Mouse (Mus musculus) midbrain, postnatal 0 days (tissue): ENCODE data around the gene Thrap3. TPM values are rescaled to one million over a fixed set of nuclear protein-coding genes. Genes with fewer than 3 reads are reported as not detected.
"Not testable (repeated sequence)": the region's sequence is repeated elsewhere in the genome, so short reads cannot be mapped to it uniquely, and the experiment has no call there.

Experiments
- ATAC-seq: fragments of 200-750 bp; cut with Nextera tagmentation; 2 replicates; pipeline ENCODE4 v1.8.0; 2017; ENCODE audit warnings: moderate number of reproducible peaks, mild to moderate bottlenecking, moderate TSS enrichment, moderate library complexity; ENCODE audit not compliant: low FRiP score
- DNase-seq: peaks from one replicate; pipeline ENCODE4 v3.0.0-alpha.2; 2015; ENCODE audit warnings: low spot score
- H3K27ac ChIP-seq: fragments of 300-500 bp; sonication (generic); 2 replicates; pipeline ENCODE4 v1.5.1; 2014; ENCODE audit warnings: low read depth, mild to moderate bottlenecking, low read length, mixed read lengths
- H3K27me3 ChIP-seq: fragments of 300-500 bp; sonication (generic); 2 replicates; pipeline ENCODE4 v1.6.1; 2014; ENCODE audit warnings: low read length, control low read depth, mixed read lengths; ENCODE audit not compliant: insufficient read depth
- H3K36me3 ChIP-seq: fragments of 300-500 bp; sonication (generic); 2 replicates; pipeline ENCODE4 v1.6.1; 2014; ENCODE audit warnings: low read length, control low read depth, mixed read lengths; ENCODE audit not compliant: insufficient read depth
- H3K4me1 ChIP-seq: fragments of 300-500 bp; sonication (generic); 2 replicates; pipeline ENCODE4 v1.6.1; 2014; ENCODE audit warnings: mild to moderate bottlenecking, control low read depth, antibody characterized with exemption, low read length, mixed read lengths; ENCODE audit not compliant: insufficient read depth
- H3K4me2 ChIP-seq: fragments of 300-500 bp; sonication (generic); 2 replicates; pipeline ENCODE4 v1.6.1; 2014; ENCODE audit warnings: low read depth, mild to moderate bottlenecking, low read length, mixed read lengths; ENCODE audit not compliant: poor library complexity, severe bottlenecking
- H3K4me3 ChIP-seq: fragments of 300-500 bp; sonication (generic); 2 replicates; pipeline ENCODE4 v1.5.1; 2014; ENCODE audit warnings: low read depth, mild to moderate bottlenecking, low read length, moderate library complexity
- H3K9ac ChIP-seq: fragments of 300-500 bp; sonication (generic); replicated peaks from 2 replicates; pipeline ENCODE4 v1.6.1; 2014; ENCODE audit warnings: mild to moderate bottlenecking, low read length, moderate library complexity, mixed read lengths; ENCODE audit not compliant: poor library complexity, severe bottlenecking
- H3K9me3 ChIP-seq: fragments of 300-500 bp; sonication (generic); 2 replicates; pipeline ENCODE4 v1.6.1; 2016; ENCODE audit warnings: low read length, control low read depth
- CTCF ChIP-seq: IDR thresholded peaks from 2 replicates; pipeline ENCODE4 v1.5.1; 2016; ENCODE audit warnings: antibody characterized with exemption, mild to moderate bottlenecking
- WGBS: fragments of 180-500 bp; shearing (Covaris S2); extraction: QIAGEN DNeasy Blood & Tissue Kit; methylation state at CpG from one replicate; pipeline ENCODE4 v1.1.7; 2014; 5-methylcytosine and 5-hydroxymethylcytosine counted together
- polyA plus RNA-seq: library from polyadenylated mRNA; unstranded; fragments of >200 nt; fragmentation: Nextera tagmentation; extraction: Ambion mirVana; gene quantifications from 2 replicates; pipeline ENCODE4 v1.2.1, GENCODE M21; 2015
- total RNA-seq: library from RNA; depleted of rRNA; stranded (reverse); fragments of >200 nt; gene quantifications from 2 replicates; pipeline ENCODE4 v1.2.3, GENCODE M21; 2014

The Thrap3 gene
- total and polyA plus RNA-seq, 2 experiments from 2014 or later = 94.8 to 162 TPM

- no peak for TF ChIP-seq CTCF
- Histone ChIP-seq H3K9ac (no peak overlapping the region), H3K4me2 (no peak overlapping the region), H3K4me1 (no peaks in the 10 kb centered on the region), H3K9me3 (no peaks in the 10 kb centered on the region), H3K27me3 (no peaks in the 10 kb centered on the region), H3K36me3 (peaks cover 35% of the 10 kb centered on the region), H3K4me3 (no peak overlapping the region), H3K27ac (no peak overlapping the region)
- ATAC-seq (no peak), DNase-seq (no peak)
- 89% methylated on average over 6 of the region's 6 CpGs for WGBS
Observed at GRCm38 (mm10) chr4:126168851-126169250, 33.7 kb downstream of the Thrap3 start.

- Histone ChIP-seq H3K27me3 (no peaks in the 10 kb centered on the region), H3K4me1 (peaks cover 9% of the 10 kb centered on the region), H3K36me3 (peaks cover 27% of the 10 kb centered on the region), H3K4me2 (no peak overlapping the region), H3K4me3 (no peak overlapping the region), H3K27ac (no peak overlapping the region), H3K9ac (no peak overlapping the region), H3K9me3 (no peaks in the 10 kb centered on the region)
- ATAC-seq (no peak), DNase-seq (no peak)
- TF ChIP-seq CTCF = no peak
- WGBS = 84% methylated on average over 3 of the region's 3 CpGs
Observed at GRCm38 (mm10) chr4:126166084-126166483, 36.5 kb downstream of the Thrap3 start.

GRCm38 (mm10) chr4:126165092-126165491, 37.5 kb downstream of the Thrap3 start:
- not testable (repeated sequence) for DNase-seq, H3K9ac ChIP-seq, ATAC-seq, H3K27me3 ChIP-seq, H3K4me1 ChIP-seq, H3K4me2 ChIP-seq, H3K4me3 ChIP-seq, H3K9me3 ChIP-seq, H3K27ac ChIP-seq
- H3K36me3 ChIP-seq = peaks cover 20% of the 10 kb centered on the region
- 75% methylated on average over 8 of the region's 10 CpGs for WGBS

GRCm38 (mm10) chr4:126163685-126164084, 38.9 kb downstream of the Thrap3 start:
- DNase-seq (no peak), ATAC-seq (no peak)
- H3K27me3 ChIP-seq = no peaks in the 10 kb centered on the region
- peaks cover 13% of the 10 kb centered on the region for H3K36me3 ChIP-seq
- no peak overlapping the region for H3K4me2 ChIP-seq
- no peak overlapping the region for H3K27ac ChIP-seq
- 66% methylated on average over 4 of the region's 4 CpGs for WGBS
- H3K4me3 ChIP-seq = no peak overlapping the region
- H3K9me3 ChIP-seq = no peaks in the 10 kb centered on the region
- H3K9ac ChIP-seq = 0 out of 2 replicates have a peak overlapping the region, but pooled peaks have one; percentile 77
- H3K4me1 ChIP-seq = peaks cover 9% of the 10 kb centered on the region
- no peak for TF ChIP-seq CTCF

- Histone ChIP-seq H3K9me3 (no peaks in the 10 kb centered on the region), H3K4me3 (peak within 1 kb of the TSS; percentile 52), H3K36me3 (peaks cover 13% of the 10 kb centered on the region), H3K9ac (peak within 1 kb of the TSS; percentile 77), H3K4me2 (peak within 1 kb of the TSS; percentile 95), H3K27ac (no peak within 1 kb of the TSS), H3K4me1 (peaks cover 9% of the 10 kb centered on the region), H3K27me3 (no peaks in the 10 kb centered on the region)
- TF ChIP-seq CTCF = no peak
- DNase-seq (no peak), ATAC-seq (peak; percentile 32)
- WGBS = 8% methylated on average over 22 of the region's 22 CpGs
Observed at GRCm38 (mm10) chr4:126163067-126163659, 39.4 kb downstream of the Thrap3 start, which contains the start of gene Sh3d21. Sh3d21 (minus strand) TSS chr4:126163491.

- Histone ChIP-seq H3K36me3 (peaks cover 13% of the 10 kb centered on the region), H3K4me3 (peak overlapping the region; percentile 52), H3K27me3 (no peaks in the 10 kb centered on the region), H3K27ac (no peak overlapping the region), H3K9ac (peak overlapping the region; percentile 77), H3K4me1 (peaks cover 9% of the 10 kb centered on the region), H3K9me3 (no peaks in the 10 kb centered on the region), H3K4me2 (peak overlapping the region; percentile 95)
- peak; percentile 89 for ATAC-seq
- WGBS = under 1% methylated on average over 44 of the region's 44 CpGs
- DNase-seq = peak; percentile 83
- no peak for TF ChIP-seq CTCF
Observed at GRCm38 (mm10) chr4:126162544-126163066, 40.0 kb downstream of the Thrap3 start.
